Mouse (Mus musculus): ENCODE measurements around the gene 1700001C19Rik. TPM values are rescaled to one million over a fixed set of nuclear protein-coding genes. Genes with fewer than 3 reads are reported as not detected.
"Not testable (repeated sequence)": the region's sequence is repeated elsewhere in the genome, so short reads cannot be mapped to it uniquely, and the experiment has no call there.

1700001C19Rik gene
- polyA plus RNA-seq, 1 experiment from 2014 or later: 0.65 TPM

- H3K4me2 ChIP-seq (replicated peaks): no peak overlapping the region
- no peaks in the 10 kb centered on the region; the same call in 1 of the 2 replicates for H3K27me3 ChIP-seq
- H3K9ac ChIP-seq: no peak overlapping the region
- H3K4me1 ChIP-seq: no peaks in the 10 kb centered on the region
- H3K4me3 ChIP-seq: no peak overlapping the region
- WGBS: 65% methylated on average over 2 of the region's 2 CpGs
- ATAC-seq (ENCODE audit: low FRiP score): no peak
- H3K36me3 ChIP-seq: no peaks in the 10 kb centered on the region
- no peaks in the 10 kb centered on the region for H3K9me3 ChIP-seq (replicated peaks)
- no peak overlapping the region for H3K27ac ChIP-seq
These were observed 17.0 kb downstream of the 1700001C19Rik start for GRCm38 (mm10) chr17:47420195-47420594.

GRCm38 (mm10) chr17:47409897-47410861, 27.0 kb downstream of the 1700001C19Rik start:
- not testable (repeated sequence) for H3K36me3 ChIP-seq; H3K4me1 ChIP-seq; H3K27ac ChIP-seq; H3K9me3 ChIP-seq (replicated peaks)
- ATAC-seq (ENCODE audit: low FRiP score): 0 out of 2 replicates have a peak, but pooled peaks have one; percentile 19
- peak overlapping the region; percentile 60 for H3K4me2 ChIP-seq (replicated peaks)
- 3% methylated on average over 74 of the region's 74 CpGs for WGBS
- peak overlapping the region; percentile 35 for H3K4me3 ChIP-seq
- 0 out of 2 replicates have a peak overlapping the region, but pooled peaks have one; percentile 43 for H3K9ac ChIP-seq
- peaks cover 48% of the 10 kb centered on the region for H3K27me3 ChIP-seq

GRCm38 (mm10) chr17:47408558-47408898, 28.6 kb downstream of the 1700001C19Rik start:
- no peak overlapping the region for H3K27ac ChIP-seq
- no peaks in the 10 kb centered on the region for H3K36me3 ChIP-seq
- H3K9me3 ChIP-seq (replicated peaks): no peaks in the 10 kb centered on the region
- H3K9ac ChIP-seq: no peak overlapping the region
- peaks cover 50% of the 10 kb centered on the region for H3K27me3 ChIP-seq
- no peaks in the 10 kb centered on the region for H3K4me1 ChIP-seq
- ATAC-seq (ENCODE audit: low FRiP score): no peak
- 27% methylated on average over 8 of the region's 8 CpGs for WGBS
- no peak overlapping the region for H3K4me2 ChIP-seq (replicated peaks)
- H3K4me3 ChIP-seq: no peak overlapping the region

- H3K9me3 ChIP-seq (replicated peaks): no peaks in the 10 kb centered on the region
- H3K4me3 ChIP-seq: no peak overlapping the region
- H3K27me3 ChIP-seq: peaks cover 44% of the 10 kb centered on the region
- 68% methylated on average over 10 of the region's 10 CpGs for WGBS
- no peaks in the 10 kb centered on the region for H3K36me3 ChIP-seq
- ATAC-seq (ENCODE audit: low FRiP score): no peak
- H3K27ac ChIP-seq: no peak overlapping the region
- no peaks in the 10 kb centered on the region for H3K4me1 ChIP-seq
- H3K4me2 ChIP-seq (replicated peaks): no peak overlapping the region
- H3K9ac ChIP-seq: no peak overlapping the region
These were observed 29.2 kb downstream of the 1700001C19Rik start for GRCm38 (mm10) chr17:47407717-47408557.

GRCm38 (mm10) chr17:47400451-47400850, 36.7 kb downstream of the 1700001C19Rik start, which contains the start of gene Guca1a:
Guca1a (minus strand) TSS chr17:47400584.
- Histone ChIP-seq H3K27ac (no peak within 1 kb of the TSS), H3K9ac (no peak within 1 kb of the TSS), H3K36me3 (no peaks in the 10 kb centered on the region), H3K4me3 (no peak within 1 kb of the TSS), H3K9me3 (replicated peaks) (no peaks in the 10 kb centered on the region), H3K4me2 (replicated peaks) (no peak within 1 kb of the TSS), H3K27me3 (peaks cover 23% of the 10 kb centered on the region), H3K4me1 (0 out of 2 replicates have a peak, but pooled peaks cover 3% of the 10 kb centered on the region)
- no peak for ATAC-seq (ENCODE audit: low FRiP score)
- WGBS: 65% methylated on average over 10 of the region's 10 CpGs

- no peak overlapping the region for H3K27ac ChIP-seq
- no peak overlapping the region for H3K4me3 ChIP-seq
- H3K9me3 ChIP-seq (replicated peaks): no peaks in the 10 kb centered on the region
- peaks cover 31% of the 10 kb centered on the region for H3K27me3 ChIP-seq
- H3K9ac ChIP-seq: no peak overlapping the region
- H3K36me3 ChIP-seq: no peaks in the 10 kb centered on the region
- H3K4me1 ChIP-seq: peaks cover 11% of the 10 kb centered on the region
- WGBS: 89% methylated on average over 8 of the region's 8 CpGs
- no peak overlapping the region for H3K4me2 ChIP-seq (replicated peaks)
- no peak for ATAC-seq (ENCODE audit: low FRiP score)
These were observed 38.1 kb downstream of the 1700001C19Rik start for GRCm38 (mm10) chr17:47399091-47399490.

GRCm38 (mm10) chr17:47395376-47395913, 41.7 kb downstream of the 1700001C19Rik start:
- H3K27me3 ChIP-seq: peaks cover 38% of the 10 kb centered on the region
- peaks cover 11% of the 10 kb centered on the region for H3K4me1 ChIP-seq
- peak overlapping the region; percentile 44 for H3K4me2 ChIP-seq (replicated peaks)
- H3K27ac ChIP-seq: no peak overlapping the region
- no peaks in the 10 kb centered on the region for H3K36me3 ChIP-seq
- peak; percentile 83 for ATAC-seq (ENCODE audit: low FRiP score)
- H3K4me3 ChIP-seq: peak overlapping the region; percentile 20
- no peak overlapping the region for H3K9ac ChIP-seq
- 4% methylated on average over 20 of the region's 20 CpGs for whole genome bisulfite sequencing
- no peaks in the 10 kb centered on the region for H3K9me3 ChIP-seq (replicated peaks)

- H3K4me3 ChIP-seq: peak overlapping the region; percentile 1; the same call in 1 of the 2 replicates
- H3K4me2 ChIP-seq (replicated peaks): peak overlapping the region; percentile 44
- H3K9ac ChIP-seq: 0 out of 2 replicates have a peak overlapping the region, but pooled peaks have one; percentile 35
- H3K27me3 ChIP-seq: peaks cover 38% of the 10 kb centered on the region
- peaks cover 11% of the 10 kb centered on the region for H3K4me1 ChIP-seq
- no peak for ATAC-seq (ENCODE audit: low FRiP score)
- WGBS: 21% methylated on average over 24 of the region's 24 CpGs
- no peaks in the 10 kb centered on the region for H3K9me3 ChIP-seq (replicated peaks)
- H3K36me3 ChIP-seq: no peaks in the 10 kb centered on the region
- H3K27ac ChIP-seq: no peak overlapping the region
These were observed 42.8 kb downstream of the 1700001C19Rik start for GRCm38 (mm10) chr17:47394223-47394869.

- 71% methylated on average over 4 of the region's 4 CpGs for WGBS
- H3K4me3 ChIP-seq: no peak overlapping the region
- no peak overlapping the region for H3K27ac ChIP-seq
- H3K27me3 ChIP-seq: no peaks in the 10 kb centered on the region
- H3K4me1 ChIP-seq: no peaks in the 10 kb centered on the region
- ATAC-seq (ENCODE audit: low FRiP score): no peak
- H3K4me2 ChIP-seq (replicated peaks): no peak overlapping the region
- H3K9ac ChIP-seq: no peak overlapping the region
- peaks cover 6% of the 10 kb centered on the region; the same call in 1 of the 2 replicates for H3K36me3 ChIP-seq
- peaks cover 7% of the 10 kb centered on the region; the same call in 1 of the 2 replicates for H3K9me3 ChIP-seq (replicated peaks)
These were observed 50.5 kb downstream of the 1700001C19Rik start for GRCm38 (mm10) chr17:47386649-47387048.

GRCm38 (mm10) chr17:47385145-47385544, 52.0 kb downstream of the 1700001C19Rik start, which contains the start of gene Guca1b:
Guca1b (plus strand) TSS chr17:47385393.
- H3K4me2 ChIP-seq (replicated peaks): no peak within 1 kb of the TSS
- no peak within 1 kb of the TSS for H3K4me3 ChIP-seq
- peaks cover 22% of the 10 kb centered on the region for H3K36me3 ChIP-seq
- H3K9ac ChIP-seq: no peak within 1 kb of the TSS
- no peak for ATAC-seq (ENCODE audit: low FRiP score)
- H3K9me3 ChIP-seq (replicated peaks): peaks cover 7% of the 10 kb centered on the region; the same call in 1 of the 2 replicates
- H3K4me1 ChIP-seq: no peaks in the 10 kb centered on the region
- no peak within 1 kb of the TSS for H3K27ac ChIP-seq
- no peaks in the 10 kb centered on the region for H3K27me3 ChIP-seq
- 49% methylated on average over 10 of the region's 10 CpGs for WGBS

- Histone ChIP-seq H3K36me3 (peaks cover 31% of the 10 kb centered on the region), H3K4me1 (no peaks in the 10 kb centered on the region), H3K4me3 (no peak overlapping the region), H3K9me3 (replicated peaks) (peaks cover 7% of the 10 kb centered on the region; the same call in 1 of the 2 replicates), H3K27me3 (no peaks in the 10 kb centered on the region), H3K9ac (no peak overlapping the region), H3K27ac (no peak overlapping the region), H3K4me2 (replicated peaks) (no peak overlapping the region)
- no peak for ATAC-seq (ENCODE audit: low FRiP score)
- 83% methylated on average over 3 of the region's 3 CpGs for WGBS
These were observed 53.1 kb downstream of the 1700001C19Rik start for GRCm38 (mm10) chr17:47384064-47384463.
